Mouse (Mus musculus): ENCODE data around the gene Zfp52. TPM values are rescaled to one million over a fixed set of nuclear protein-coding genes. Genes with fewer than 3 reads are reported as not detected.

Gene Zfp52
- total RNA-seq (2021), result 1 to 10 TPM; 7.1 to 7.2 TPM

DNA sequence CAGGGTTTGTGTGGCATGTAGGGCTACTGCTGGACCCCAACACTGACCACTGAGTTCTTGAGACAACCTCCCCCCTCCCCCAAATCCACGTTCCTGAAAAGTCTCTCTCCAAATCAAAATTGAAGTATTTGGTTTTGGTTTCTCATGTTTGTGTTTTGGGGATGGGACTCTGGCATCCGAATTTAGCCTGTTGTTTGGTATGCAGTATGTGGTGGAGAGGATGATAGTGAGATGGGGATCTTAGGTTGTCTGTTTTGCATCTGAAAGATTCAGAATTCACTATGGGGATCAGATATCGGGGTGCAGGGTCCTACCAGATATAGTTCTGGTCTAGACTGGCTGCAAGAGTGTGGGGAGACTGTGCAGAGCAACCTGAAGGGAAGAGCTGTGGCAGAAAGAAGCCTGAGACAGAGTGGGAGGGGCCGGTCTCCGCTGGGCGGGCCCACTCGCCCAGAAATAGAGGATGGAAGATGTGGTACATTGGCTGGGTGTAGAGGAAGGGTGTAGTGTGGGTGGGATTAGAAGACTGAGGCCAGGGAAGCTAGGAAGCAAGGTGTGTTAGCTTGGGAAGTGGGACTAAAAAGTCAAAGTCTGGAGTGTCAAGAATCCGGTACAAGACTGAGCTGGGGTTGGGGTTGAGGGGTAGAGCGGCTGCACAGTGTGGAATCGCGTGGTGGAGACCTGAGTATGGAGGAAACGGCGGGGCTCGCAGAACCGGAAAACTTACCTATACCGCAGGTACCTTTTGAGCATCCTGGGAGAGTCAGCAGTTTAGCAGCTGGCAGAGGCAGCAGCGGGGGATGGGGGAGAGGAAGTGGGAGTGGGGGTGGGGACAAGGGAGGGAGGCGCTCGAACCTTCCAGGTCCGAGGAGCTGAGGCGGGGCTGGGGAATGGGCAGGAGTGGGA, at the start of gene Zfp52:
Zfp52 (plus strand) TSS at position 444 of the 906 bp plus-strand sequence.
- peak; percentile 50 to 77 for DNase-seq (ENCODE audit: extremely low spot score in 1 of 2, low spot score in 2 of 2)
- intact Hi-C loops (cut with DNase I), result no loop called here

DNA sequence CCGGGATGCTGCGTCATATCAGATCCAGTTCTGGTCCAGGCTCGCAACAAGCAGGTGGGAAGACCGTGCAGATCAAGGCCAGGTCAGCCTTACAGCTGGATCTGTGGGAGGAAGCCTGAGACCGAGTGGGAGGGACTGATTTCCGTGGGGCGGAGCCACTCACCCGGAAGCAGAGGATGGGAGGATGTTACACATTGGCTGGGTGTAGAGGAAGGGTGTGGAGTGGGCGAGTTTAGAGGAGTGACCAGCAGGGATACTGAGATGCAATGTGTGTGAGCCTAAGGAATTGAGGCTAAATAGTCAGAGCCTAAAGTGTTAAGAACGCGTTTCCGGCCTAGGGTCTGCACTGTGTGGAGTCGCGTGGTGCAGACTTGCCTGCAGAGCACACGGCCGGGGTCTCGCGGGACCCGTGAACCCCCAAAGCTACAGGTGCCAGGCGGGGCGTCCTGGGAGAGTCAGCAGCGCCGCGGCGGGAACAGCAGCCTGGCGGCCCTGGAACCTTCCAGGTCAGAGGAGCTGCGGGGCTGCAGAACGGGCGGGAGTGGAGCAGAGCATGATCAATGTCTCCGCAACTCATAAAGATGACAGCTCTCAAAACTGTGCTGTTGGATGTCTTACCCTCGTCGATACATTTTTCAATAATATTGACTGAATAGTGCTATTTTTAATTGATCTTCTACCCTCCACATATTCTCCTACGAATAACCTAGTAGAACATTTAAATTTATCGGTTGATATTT, 46.4 kb upstream of the Zfp52 start, which contains the start of gene Zfp53:
Zfp53 (plus strand) TSS at position 239 of the 740 bp plus-strand sequence.
- intact Hi-C loops (cut with DNase I), result no loop called here
- peak; percentile 72 to 90 for DNase-seq (ENCODE audit: extremely low spot score in 1 of 2, low spot score in 2 of 2)

DNA sequence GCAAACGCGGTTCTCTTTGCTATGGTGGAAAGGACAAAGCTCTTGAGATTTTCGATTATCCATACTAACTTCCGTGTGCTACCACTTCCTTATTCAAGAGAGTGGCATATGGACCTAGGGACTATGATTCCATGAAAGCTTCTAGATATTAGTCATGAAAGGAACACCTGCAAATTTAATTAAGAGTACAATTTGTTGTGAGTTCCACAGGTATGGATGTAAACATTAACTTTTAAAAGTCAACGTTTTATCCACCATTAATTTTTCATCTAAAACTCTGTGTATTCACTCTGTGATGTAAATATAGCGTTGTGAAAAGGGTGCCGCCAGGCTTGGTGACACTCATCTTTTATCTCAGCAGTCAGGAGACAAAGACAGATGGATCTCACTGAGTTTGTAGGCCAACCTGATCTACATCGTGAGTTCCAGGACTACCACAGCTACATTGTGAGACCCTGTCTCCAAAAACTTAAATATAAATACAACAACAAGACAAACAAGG, 45.8 kb upstream of the Zfp52 start:
- intact Hi-C loops (cut with DNase I), result no loop called here
- DNase-seq (ENCODE audit: extremely low spot score in 1 of 2, low spot score in 2 of 2), result no peak

DNA sequence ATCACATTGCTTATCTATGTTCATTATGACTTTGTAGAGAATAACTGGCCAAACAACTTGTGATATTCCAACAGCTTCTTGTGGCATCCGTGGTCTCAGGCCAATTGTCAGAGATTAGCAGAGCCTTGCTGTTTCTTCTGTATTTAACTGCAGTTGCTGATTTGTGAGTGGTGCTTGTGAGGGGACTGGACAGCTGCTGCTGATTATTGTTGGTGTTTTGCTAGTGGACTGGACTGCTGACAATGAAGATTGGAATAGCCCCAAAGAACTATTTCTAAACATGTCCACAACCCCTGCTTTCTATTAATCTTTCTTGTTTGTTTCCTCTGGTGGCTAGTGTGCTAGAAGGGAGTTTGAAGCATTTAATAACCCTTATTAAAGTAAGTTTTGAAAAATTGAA, 34.0 kb upstream of the Zfp52 start:
- no peak for DNase-seq (ENCODE audit: extremely low spot score in 1 of 2, low spot score in 2 of 2)
- intact Hi-C loops (cut with DNase I), result no loop called here

DNA sequence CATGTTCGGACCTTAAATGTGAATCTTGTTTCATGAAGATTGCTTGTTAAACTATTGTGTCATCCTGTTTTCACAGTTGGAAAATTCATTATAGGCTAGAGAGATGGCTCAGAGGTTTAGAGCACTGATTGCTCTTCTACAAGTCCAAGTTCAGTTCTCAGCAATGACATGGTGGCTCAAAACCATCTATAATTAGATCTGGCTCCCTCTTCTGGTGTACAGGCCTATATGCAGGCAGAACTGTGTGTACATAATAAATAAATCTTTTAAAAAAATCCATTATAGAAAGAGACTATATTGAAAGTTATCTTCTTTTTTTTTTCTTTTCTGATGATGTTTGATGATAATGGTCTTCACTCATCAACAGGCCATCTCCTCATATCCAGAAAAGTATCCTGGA, 30.8 kb upstream of the Zfp52 start:
- no peak for DNase-seq (ENCODE audit: extremely low spot score in 1 of 2, low spot score in 2 of 2)

DNA sequence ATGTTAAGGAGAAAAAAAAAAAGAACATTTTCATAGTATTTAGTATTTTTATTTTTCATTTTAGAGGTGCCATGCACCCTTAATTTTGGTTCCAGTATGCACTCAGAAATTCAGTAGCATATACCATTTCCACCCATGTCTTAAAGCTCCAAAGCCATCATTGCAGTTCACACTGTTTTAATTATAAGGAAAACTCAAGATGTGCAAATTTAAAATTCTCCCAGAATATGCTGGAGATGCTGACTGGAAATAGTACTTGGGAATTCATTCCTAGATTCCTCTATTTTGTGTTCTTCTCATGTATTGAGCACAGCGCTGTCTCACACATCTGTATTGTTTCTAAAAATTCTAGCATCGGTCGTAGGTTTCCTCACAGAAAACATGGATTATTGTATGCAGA, 29.1 kb upstream of the Zfp52 start:
- no peak for DNase-seq (ENCODE audit: extremely low spot score in 1 of 2, low spot score in 2 of 2)

More for the DNA sequence above, 30.8 kb upstream of the Zfp52 start:
- intact Hi-C loops (cut with DNase I), result no loop called here

DNA sequence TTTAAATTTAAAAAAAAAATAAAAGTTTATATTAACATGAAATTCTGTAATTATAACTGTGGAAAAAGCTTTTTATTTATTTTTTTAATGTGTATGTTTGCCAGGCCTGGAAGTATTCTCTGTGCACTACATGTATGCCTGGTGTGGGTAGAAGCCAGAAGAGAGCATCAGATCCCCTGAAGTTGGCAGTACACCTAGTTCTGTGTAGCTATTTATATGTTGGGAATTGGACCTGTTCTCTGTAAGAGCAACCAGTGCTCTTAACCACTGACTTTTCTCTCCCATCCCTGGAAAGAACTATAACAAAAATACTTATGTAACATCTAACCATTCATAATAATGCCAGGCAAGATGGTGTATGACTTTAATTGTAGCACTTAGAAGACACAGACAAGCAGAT, 25.6 kb upstream of the Zfp52 start:
- DNase-seq (ENCODE audit: extremely low spot score in 1 of 2, low spot score in 2 of 2), result no peak
- intact Hi-C loops (cut with DNase I), result loop anchor here (10.0 kb wide), 1 partner anchor 55 kb away; the partner anchor contains the start of gene Zfp51

More for the DNA sequence above, 29.1 kb upstream of the Zfp52 start:
- intact Hi-C loops (cut with DNase I), result no loop called here

DNA sequence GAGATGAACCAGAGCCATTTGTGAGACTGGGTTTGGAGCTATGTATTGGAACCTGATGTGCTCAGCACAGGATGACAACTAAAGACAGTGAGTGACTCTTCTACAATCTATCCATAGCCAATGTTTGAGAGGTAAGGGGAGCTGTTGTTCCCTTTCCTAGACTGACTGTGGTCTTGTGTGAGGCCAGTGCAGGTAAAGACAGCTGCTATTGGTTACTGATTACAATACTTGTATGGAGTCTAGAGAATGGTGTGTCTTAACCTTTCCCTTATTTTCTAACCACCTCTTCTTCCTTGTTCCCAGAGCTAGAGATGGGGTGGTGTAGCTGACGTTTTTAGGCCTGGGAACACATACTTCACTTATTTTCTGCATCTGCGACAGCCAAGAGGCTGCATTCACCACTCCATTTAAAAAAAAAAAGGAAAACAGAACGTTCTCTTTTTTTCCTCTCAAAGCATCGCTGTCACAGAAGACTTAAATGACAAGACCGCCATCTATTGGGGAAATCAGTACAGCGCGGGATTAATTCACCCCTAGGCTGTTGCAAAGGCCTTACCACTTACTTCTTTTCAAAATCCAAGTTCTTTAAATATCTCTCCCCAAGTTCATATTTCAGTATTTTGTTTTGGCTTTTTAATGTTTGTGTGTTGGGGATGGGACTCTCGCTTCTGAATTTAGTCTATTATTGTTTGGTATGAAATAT, 19.8 kb upstream of the Zfp52 start:
- DNase-seq (ENCODE audit: extremely low spot score in 1 of 2, low spot score in 2 of 2), result peak; percentile 69 to 74
- intact Hi-C loops (cut with DNase I), result loop anchor here (2.0 to 10.0 kb wide), 3 partner anchors 17 to 243 kb away; partner anchors contain the start of gene Zfp51

DNA sequence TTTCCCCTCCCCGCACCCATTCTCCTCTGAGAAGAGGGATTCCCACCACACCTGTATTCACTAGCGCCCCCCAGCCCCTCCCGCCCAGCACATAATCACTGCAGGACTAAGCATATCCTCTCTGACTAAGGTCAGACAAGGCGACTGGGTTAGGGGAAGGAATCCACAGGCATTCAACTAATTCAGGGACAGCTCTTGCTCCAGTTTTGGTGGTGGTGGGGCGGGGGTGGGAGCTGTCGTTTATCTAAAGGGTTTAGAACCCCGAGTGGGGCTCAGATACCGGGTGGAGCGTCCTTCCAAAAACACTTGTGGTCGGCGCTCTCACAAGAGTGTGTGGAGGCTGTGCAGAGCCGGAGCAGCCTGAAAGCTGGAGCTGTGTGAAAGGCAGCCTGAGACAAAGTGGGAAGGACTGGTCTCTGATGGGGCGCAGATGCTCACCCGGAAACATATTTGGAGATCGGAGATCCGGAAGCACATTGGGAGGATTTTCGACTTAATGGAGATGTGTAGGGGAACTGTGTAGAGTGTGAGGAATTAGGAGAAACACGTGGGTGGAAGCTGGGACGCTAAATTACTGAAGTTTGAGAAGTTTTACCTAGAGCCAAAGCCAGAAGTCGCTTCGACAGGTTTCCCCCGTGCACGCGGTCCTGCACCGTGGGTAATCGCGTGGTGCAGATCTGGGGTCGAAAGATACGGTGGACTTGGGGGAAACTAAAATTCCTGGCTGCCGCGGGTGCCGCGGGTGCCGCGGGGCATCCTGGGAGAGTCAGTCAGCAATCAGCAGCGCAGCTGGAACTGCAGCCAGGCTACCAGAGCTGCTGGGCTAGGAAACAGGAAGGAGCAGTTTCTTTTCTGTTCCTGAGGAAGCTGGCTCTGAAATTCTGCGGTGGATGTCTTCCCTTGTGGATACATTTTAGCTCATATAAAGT, 18.9 kb upstream of the Zfp52 start:
- intact Hi-C loops (cut with DNase I), result loop anchor here (2.0 to 10.0 kb wide), 3 partner anchors 16 to 244 kb away; partner anchors contain the start of gene Zfp51
- DNase-seq (ENCODE audit: extremely low spot score in 1 of 2, low spot score in 2 of 2), result peak; percentile 31 to 83

DNA sequence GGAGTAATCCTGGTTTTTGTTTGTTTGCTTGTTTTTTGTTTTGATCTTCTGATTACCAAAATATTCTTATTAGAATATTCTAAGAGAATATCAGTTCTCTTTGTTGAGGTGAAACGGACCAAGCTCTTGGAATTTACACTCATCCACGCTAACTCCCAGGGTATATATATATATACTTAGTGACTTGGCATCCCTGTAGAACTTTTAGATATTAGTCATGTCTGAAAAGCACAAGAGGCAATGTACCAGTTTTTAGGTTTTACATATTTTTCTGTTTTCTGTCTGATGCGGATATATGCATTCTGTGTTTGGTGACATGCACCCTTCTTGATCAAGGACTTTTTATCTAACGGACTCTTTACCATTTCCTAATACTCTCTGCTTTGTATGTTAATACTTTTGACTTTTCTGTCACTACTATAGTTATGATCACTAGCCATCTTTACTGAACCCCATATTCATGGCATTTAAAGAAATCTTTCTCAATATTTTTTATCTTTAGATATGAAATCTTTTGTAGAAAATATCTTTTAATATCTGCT, 18.1 kb upstream of the Zfp52 start:
- DNase-seq (ENCODE audit: extremely low spot score in 1 of 2, low spot score in 2 of 2), result no peak
- intact Hi-C loops (cut with DNase I), result loop anchor here (2.0 to 10.0 kb wide), 3 partner anchors 16 to 245 kb away; partner anchors contain the start of gene Zfp51

DNA sequence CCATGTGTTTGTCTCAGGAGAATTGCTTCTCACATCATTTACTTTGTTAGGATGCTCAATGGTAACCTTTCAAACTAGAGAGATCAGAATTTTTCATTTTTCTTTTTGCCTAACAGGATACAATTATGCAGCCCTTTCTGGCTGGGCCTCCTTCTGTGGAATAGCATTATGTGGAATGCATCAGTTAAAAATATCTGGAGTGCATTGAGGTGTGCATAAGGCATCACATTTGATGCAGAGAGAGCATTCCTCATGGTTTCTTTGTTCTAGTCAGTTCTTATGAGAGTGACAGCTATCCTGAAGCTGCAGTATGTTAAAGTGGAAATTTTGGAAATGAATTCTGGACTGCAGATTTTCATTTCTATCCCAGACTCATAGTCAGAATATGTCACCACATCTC, 9.1 kb upstream of the Zfp52 start:
- DNase-seq (ENCODE audit: extremely low spot score in 1 of 2, low spot score in 2 of 2), result no peak
- intact Hi-C loops (cut with DNase I), result no loop called here

DNA sequence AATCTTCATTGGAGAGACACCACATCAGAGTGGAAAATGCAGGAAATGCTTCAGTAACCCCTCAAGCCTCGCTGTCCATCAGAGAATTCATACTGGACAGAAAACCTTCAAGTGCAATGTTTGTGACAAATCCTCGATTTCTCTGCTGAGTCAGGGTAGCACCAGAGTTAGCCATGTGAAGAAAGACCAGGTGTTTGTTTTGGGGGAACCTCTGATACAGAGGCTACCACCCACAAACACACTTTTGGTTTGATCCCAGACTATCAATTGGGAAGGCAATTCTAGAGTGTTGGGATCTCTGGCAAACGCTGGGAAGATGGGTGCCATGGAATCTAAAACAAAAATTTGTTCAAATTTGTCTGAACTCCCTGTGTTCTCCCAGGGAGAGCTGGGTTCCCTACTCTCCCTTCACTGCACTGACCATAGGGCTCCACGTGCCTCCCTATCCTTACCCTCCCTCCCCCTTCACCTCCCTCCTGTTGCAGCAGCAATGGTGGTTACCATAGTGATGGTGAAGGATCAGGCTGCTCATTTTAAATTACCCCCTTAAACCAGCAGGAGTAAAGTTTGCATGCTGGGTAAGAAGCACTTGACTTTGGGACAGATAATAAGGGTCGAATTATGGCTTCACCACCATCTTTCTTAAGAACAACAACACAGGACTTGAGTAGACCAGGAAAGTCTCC, 4.6 kb upstream of the Zfp52 start:
- intact Hi-C loops (cut with DNase I), result no loop called here
- DNase-seq (ENCODE audit: extremely low spot score in 1 of 2, low spot score in 2 of 2), result no peak

DNA sequence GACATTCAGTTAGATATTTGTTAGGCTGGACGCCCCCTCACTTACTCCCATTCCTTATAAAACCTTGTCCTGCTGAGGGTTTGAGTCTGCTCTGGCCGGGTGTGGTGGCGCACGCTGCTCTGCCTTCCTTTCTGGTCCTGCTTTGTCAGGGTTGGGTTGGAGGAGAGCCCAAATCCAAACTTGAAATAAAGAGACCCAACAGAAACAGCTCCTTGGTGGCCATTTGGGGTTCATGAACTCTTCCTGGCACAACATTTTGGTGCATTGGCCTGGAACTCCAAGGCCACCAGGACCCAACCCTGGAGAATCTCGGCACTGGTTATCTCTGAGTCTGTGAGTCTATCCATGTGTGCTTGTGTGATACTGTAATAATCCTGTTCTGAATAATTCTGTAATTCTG, 3.7 kb upstream of the Zfp52 start:
- intact Hi-C loops (cut with DNase I), result loop anchor here (2.0 kb wide), 1 partner anchor 15 kb away; no protein-coding TSS in a partner anchor
- DNase-seq (ENCODE audit: extremely low spot score in 1 of 2, low spot score in 2 of 2), result peak; percentile 16 to 39

DNA sequence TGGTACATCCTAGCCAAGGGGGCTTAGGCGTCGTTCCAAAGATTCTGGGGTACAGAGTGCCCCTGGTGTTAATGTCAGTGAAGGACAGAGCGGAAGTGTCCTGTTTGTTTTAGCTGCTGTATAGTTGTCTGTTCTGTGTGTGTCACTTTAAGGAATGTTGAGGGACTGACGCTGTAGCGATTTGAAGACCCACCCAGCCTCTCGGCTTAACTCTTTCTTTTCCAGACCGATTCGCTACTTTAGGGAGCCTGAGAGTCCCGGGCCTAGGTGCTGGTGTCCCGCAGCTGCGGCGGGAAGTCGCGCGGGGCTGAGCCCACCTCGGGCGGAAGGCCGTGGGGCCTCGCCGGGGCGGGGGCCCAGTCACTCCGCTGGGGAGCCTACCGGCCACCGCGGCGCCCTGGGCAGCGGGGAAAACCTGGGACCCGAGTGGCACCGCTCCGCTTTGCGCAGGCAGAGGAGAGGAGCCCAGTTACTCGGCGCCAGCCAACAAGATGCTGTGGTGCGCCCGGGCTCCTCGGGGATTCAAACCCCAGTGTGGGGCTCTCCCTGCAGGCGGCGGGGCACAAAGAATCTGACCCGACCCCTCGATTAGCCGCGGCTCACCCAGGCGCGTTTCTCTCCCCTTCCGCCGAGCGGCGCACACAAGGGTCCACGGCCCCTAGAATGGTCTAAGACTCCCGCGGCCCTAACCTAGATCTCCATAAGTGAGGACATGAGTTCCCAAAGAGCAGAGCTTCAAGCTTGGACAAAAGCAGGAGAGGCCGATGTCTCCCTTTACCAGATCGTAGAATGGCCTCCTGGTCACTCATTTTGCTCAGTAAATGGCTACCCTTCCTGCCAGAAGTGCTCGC, 3.0 kb upstream of the Zfp52 start:
- DNase-seq (ENCODE audit: extremely low spot score in 1 of 2, low spot score in 2 of 2), result peak; percentile 69 to 83
- intact Hi-C loops (cut with DNase I), result loop anchor here (2.0 kb wide), 1 partner anchor 16 kb away; no protein-coding TSS in a partner anchor

DNA sequence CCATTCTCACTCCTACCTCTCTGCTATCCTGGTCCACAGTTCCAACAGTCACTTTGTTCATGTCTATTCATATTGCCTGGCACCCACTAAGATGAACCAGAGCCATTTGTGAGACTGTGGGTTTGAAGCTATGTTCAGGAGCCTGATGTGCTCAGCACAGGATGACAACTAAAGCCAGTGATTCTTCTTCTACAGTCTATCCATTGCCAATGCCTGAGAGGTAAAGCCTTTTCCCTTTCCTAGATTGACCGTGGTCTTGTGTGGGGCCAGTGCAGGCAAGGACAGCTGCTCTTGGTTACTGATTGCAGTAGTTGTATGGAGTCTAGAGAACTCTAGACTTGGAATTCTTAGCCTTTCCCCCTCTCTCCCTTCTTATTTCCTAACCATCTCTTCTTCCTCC, 1.4 kb upstream of the Zfp52 start:
- DNase-seq (ENCODE audit: extremely low spot score in 1 of 2, low spot score in 2 of 2), result no peak
- intact Hi-C loops (cut with DNase I), result loop anchor here (2.0 kb wide), 1 partner anchor 17 kb away; no protein-coding TSS in a partner anchor
